Mouse (Mus musculus): ENCODE data around the gene Vat1l.

The Vat1l gene

GRCm38 (mm10) chr8:114401679-114402078 lies 196.3 kb downstream of the Vat1l start:
- DNase-seq = no peak

- DNase-seq = no peak
Measured at GRCm38 (mm10) chr8:114411421-114411820, 206.0 kb downstream of the Vat1l start.

GRCm38 (mm10) chr8:114417786-114418185 lies 212.4 kb downstream of the Vat1l start, which contains the start of gene Clec3a:
TSS of gene Clec3a (plus strand) at chr8:114418086.
- no peak for DNase-seq

GRCm38 (mm10) chr8:114418486-114418885 lies 213.1 kb downstream of the Vat1l start:
- no peak for DNase-seq

- DNase-seq = no peak
Measured at GRCm38 (mm10) chr8:114418904-114419303, 213.5 kb downstream of the Vat1l start.

GRCm38 (mm10) chr8:114421544-114421943 lies 216.1 kb downstream of the Vat1l start:
- no peak for DNase-seq

All from kidney, adult 18-20 months (tissue).